Mouse (Mus musculus) forebrain, embryonic 10.5 days (tissue): ENCODE data around the gene Pced1b. TPM values are rescaled to one million over a fixed set of nuclear protein-coding genes. Genes with fewer than 3 reads are reported as not detected.
A peak's percentile ranks its signal among the peaks of the same experiment; 100 is the strongest.
"Not testable (repeated sequence)": the region's sequence is repeated elsewhere in the genome, so short reads cannot be mapped to it uniquely, and the experiment has no call there.

Experiments
- DNase-seq: peaks from one replicate; pipeline ENCODE4 v3.0.0-alpha.2; 2017; ENCODE audit warnings: low spot score; ENCODE audit errors: extremely low spot score
- H3K27ac ChIP-seq: fragments of 300-500 bp; sonication (generic); 2 replicates; pipeline ENCODE4 v1.5.1; 2016; ENCODE audit warnings: mild to moderate bottlenecking
- H3K27me3 ChIP-seq: fragments of 300-500 bp; sonication (generic); 2 replicates; pipeline ENCODE4 v1.6.1; 2016; ENCODE audit warnings: mild to moderate bottlenecking; ENCODE audit not compliant: poor library complexity, severe bottlenecking
- H3K36me3 ChIP-seq: fragments of 300-500 bp; sonication (generic); replicated peaks from 2 replicates; pipeline ENCODE4 v1.6.1; 2016; ENCODE audit warnings: mild to moderate bottlenecking, moderate library complexity
- H3K4me1 ChIP-seq: fragments of 300-500 bp; sonication (generic); 2 replicates; pipeline ENCODE4 v1.6.1; 2016
- H3K4me3 ChIP-seq: fragments of 300-500 bp; sonication (generic); 2 replicates; pipeline ENCODE4 v1.5.1; 2016; ENCODE audit warnings: mild to moderate bottlenecking, moderate library complexity
- H3K9me3 ChIP-seq: fragments of 300-500 bp; sonication (generic); 2 replicates; pipeline ENCODE4 v1.6.1; 2016; ENCODE audit warnings: mild to moderate bottlenecking, moderate library complexity
- WGBS: fragments of 180-500 bp; shearing (Covaris S2); methylation state at CpG from one replicate; pipeline ENCODE4 v1.1.7; 2016; 5-methylcytosine and 5-hydroxymethylcytosine counted together
- polyA plus RNA-seq: library from polyadenylated mRNA; unstranded; fragments of >200 nt; fragmentation: Nextera tagmentation; extraction: Ambion mirVana; gene quantifications from 2 replicates; pipeline ENCODE4 v1.2.1, GENCODE M21; 2016

Gene Pced1b
- polyA plus RNA-seq, 1 experiment from 2014 or later = 3.2 TPM

- Histone ChIP-seq H3K27ac (no peak overlapping the region), H3K4me1 (no peaks in the 10 kb centered on the region), H3K27me3 (no peaks in the 10 kb centered on the region), H3K36me3 (no peaks in the 10 kb centered on the region), H3K4me3 (no peak overlapping the region), H3K9me3 (no peaks in the 10 kb centered on the region)
- 90% methylated on average over 9 of the region's 9 CpGs for WGBS
- no peak for DNase-seq
Observed at GRCm38 (mm10) chr15:97355676-97356303, 108.9 kb downstream of the Pced1b start.

- DNase-seq = no peak
- H3K4me3 ChIP-seq = no peak overlapping the region
- H3K9me3 ChIP-seq = no peaks in the 10 kb centered on the region
- 96% methylated on average over 1 of the region's 1 CpGs for WGBS
- no peak overlapping the region for H3K27ac ChIP-seq
- no peaks in the 10 kb centered on the region for H3K36me3 ChIP-seq
- peaks cover 3% of the 10 kb centered on the region; the same call in 1 of the 2 replicates for H3K4me1 ChIP-seq
- no peaks in the 10 kb centered on the region for H3K27me3 ChIP-seq
Observed at GRCm38 (mm10) chr15:97357016-97357415, 110.1 kb downstream of the Pced1b start.

GRCm38 (mm10) chr15:97360842-97361770 is 114.2 kb downstream of the Pced1b start:
- Histone ChIP-seq H3K4me3 (no peak overlapping the region), H3K36me3 (no peaks in the 10 kb centered on the region), H3K27me3 (no peaks in the 10 kb centered on the region), H3K4me1 (peaks cover 4% of the 10 kb centered on the region; the same call in 1 of the 2 replicates), H3K9me3 (no peaks in the 10 kb centered on the region), H3K27ac (no peak overlapping the region)
- no peak for DNase-seq
- WGBS = 86% methylated on average over 23 of the region's 23 CpGs

- Histone ChIP-seq H3K36me3 (no peaks in the 10 kb centered on the region), H3K4me3 (no peak overlapping the region), H3K27ac (0 out of 2 replicates have a peak overlapping the region, but pooled peaks have one; percentile 20), H3K9me3 (no peaks in the 10 kb centered on the region), H3K4me1 (peaks cover 4% of the 10 kb centered on the region; the same call in 1 of the 2 replicates), H3K27me3 (no peaks in the 10 kb centered on the region)
- 86% methylated on average over 8 of the region's 8 CpGs for WGBS
- no peak for DNase-seq
Observed at GRCm38 (mm10) chr15:97361771-97362171, 114.9 kb downstream of the Pced1b start.

- H3K27me3 ChIP-seq, DNase-seq: not testable (repeated sequence)
Observed at GRCm38 (mm10) chr15:97364271-97364670, 117.4 kb downstream of the Pced1b start.

GRCm38 (mm10) chr15:97364968-97365367 is 118.1 kb downstream of the Pced1b start:
- Histone ChIP-seq H3K4me3 (no peak overlapping the region), H3K9me3 (no peaks in the 10 kb centered on the region), H3K4me1 (peaks cover 4% of the 10 kb centered on the region; the same call in 1 of the 2 replicates), H3K27me3 (no peaks in the 10 kb centered on the region), H3K36me3 (no peaks in the 10 kb centered on the region), H3K27ac (no peak overlapping the region)
- WGBS = 96% methylated on average over 8 of the region's 8 CpGs
- no peak for DNase-seq

More at GRCm38 (mm10) chr15:97364271-97364670, 117.4 kb downstream of the Pced1b start:
- 90% methylated on average over 3 of the region's 3 CpGs for WGBS
- not testable (repeated sequence) for H3K9me3 ChIP-seq, H3K36me3 ChIP-seq, H3K4me3 ChIP-seq, H3K27ac ChIP-seq, H3K4me1 ChIP-seq

- Histone ChIP-seq H3K4me3 (no peak overlapping the region), H3K27ac (no peak overlapping the region), H3K27me3 (no peaks in the 10 kb centered on the region), H3K4me1 (peaks cover 10% of the 10 kb centered on the region), H3K9me3 (no peaks in the 10 kb centered on the region), H3K36me3 (no peaks in the 10 kb centered on the region)
- WGBS = 90% methylated on average over 9 of the region's 9 CpGs
- DNase-seq = no peak
Observed at GRCm38 (mm10) chr15:97368035-97368608, 121.2 kb downstream of the Pced1b start.

GRCm38 (mm10) chr15:97368631-97369030 is 121.7 kb downstream of the Pced1b start:
- H3K36me3 ChIP-seq = no peaks in the 10 kb centered on the region
- no peaks in the 10 kb centered on the region for H3K27me3 ChIP-seq
- no peak for DNase-seq
- H3K4me1 ChIP-seq = peaks cover 15% of the 10 kb centered on the region
- no peaks in the 10 kb centered on the region for H3K9me3 ChIP-seq
- no peak overlapping the region for H3K4me3 ChIP-seq
- no peak overlapping the region for H3K27ac ChIP-seq
- WGBS = 89% methylated on average over 7 of the region's 7 CpGs

GRCm38 (mm10) chr15:97369144-97369543 is 122.2 kb downstream of the Pced1b start:
- Histone ChIP-seq H3K4me3 (no peak overlapping the region), H3K36me3 (no peaks in the 10 kb centered on the region), H3K27me3 (no peaks in the 10 kb centered on the region), H3K27ac (no peak overlapping the region), H3K4me1 (peaks cover 18% of the 10 kb centered on the region), H3K9me3 (no peaks in the 10 kb centered on the region)
- no peak for DNase-seq
- WGBS = 86% methylated on average over 10 of the region's 10 CpGs

GRCm38 (mm10) chr15:97370880-97371279 is 124.0 kb downstream of the Pced1b start:
- H3K36me3 ChIP-seq = no peaks in the 10 kb centered on the region
- H3K4me3 ChIP-seq = no peak overlapping the region
- peaks cover 13% of the 10 kb centered on the region for H3K27me3 ChIP-seq
- H3K9me3 ChIP-seq = no peaks in the 10 kb centered on the region
- peaks cover 18% of the 10 kb centered on the region for H3K4me1 ChIP-seq
- 92% methylated on average over 7 of the region's 7 CpGs for WGBS
- no peak overlapping the region for H3K27ac ChIP-seq
- no peak for DNase-seq

GRCm38 (mm10) chr15:97372043-97372442 is 125.1 kb downstream of the Pced1b start:
- not testable (repeated sequence) for H3K4me3 ChIP-seq, H3K27ac ChIP-seq, H3K9me3 ChIP-seq, H3K36me3 ChIP-seq, DNase-seq
- Histone ChIP-seq H3K4me1 (peaks cover 28% of the 10 kb centered on the region), H3K27me3 (peaks cover 25% of the 10 kb centered on the region)
- WGBS = 58% methylated on average over 3 of the region's 3 CpGs

- peaks cover 32% of the 10 kb centered on the region for H3K4me1 ChIP-seq
- H3K4me3 ChIP-seq = no peak overlapping the region
- H3K27me3 ChIP-seq = peaks cover 31% of the 10 kb centered on the region
- H3K36me3 ChIP-seq = no peaks in the 10 kb centered on the region
- DNase-seq = no peak
- peak overlapping the region; percentile 77 for H3K27ac ChIP-seq
- WGBS = 34% methylated on average over 6 of the region's 6 CpGs
- no peaks in the 10 kb centered on the region for H3K9me3 ChIP-seq
Observed at GRCm38 (mm10) chr15:97372611-97373131, 125.8 kb downstream of the Pced1b start.
